Mouse (Mus musculus) telencephalon, adult 2 months (tissue): ENCODE measurements at regions not wholly inside any gene's neighbourhood (a gene's known extent, or its start where the extent isn't known, plus 50 kb on each side); places are given as distances from the start of the nearest gene placed in this dataset.

Source experiments
- DNase-seq: peaks from one replicate; pipeline ENCODE4 v3.0.0-alpha.2; 2011; ENCODE audit warnings: low read depth, low spot score

DNA sequence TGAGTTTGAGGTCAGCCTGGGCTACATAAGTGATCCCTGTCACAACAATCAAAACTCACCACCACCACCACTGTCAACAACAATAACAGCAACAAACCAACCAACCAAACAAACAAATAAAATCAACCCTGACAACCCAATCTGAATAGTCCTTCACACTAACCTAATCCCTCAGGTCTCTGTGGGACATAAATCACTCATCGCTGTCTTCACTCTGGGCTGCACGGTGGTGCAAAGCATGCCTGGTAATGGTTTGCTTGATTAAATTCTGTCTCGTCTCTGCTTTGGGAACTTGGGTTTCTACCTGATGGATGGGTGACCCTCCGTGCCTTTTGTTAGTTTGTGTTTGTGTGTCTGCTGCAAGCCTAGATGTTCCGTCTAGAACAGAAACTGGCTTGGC is 100.6 kb downstream of the Slc17a6 start:
- DNase-seq, result no peak

DNA sequence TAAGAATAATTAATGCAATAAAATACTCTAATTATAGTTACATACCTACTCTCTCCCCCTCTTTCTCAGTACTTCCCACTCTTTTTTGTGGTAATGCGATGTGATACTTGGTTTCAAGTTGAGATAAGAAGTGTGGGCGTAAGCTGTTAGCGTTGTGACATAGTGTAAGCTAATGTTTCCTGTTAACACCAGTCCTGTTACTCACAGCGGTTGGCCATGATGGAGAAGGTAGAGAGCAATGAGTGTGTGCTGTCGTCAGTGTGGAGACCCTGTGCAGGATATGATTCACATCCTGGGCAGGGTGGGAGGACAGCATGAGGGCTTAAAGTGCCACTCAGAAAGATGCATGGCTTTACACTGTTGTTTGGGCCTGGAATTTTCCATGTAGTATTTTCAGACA is 102.1 kb downstream of the Slc17a6 start:
- no peak for DNase-seq

GRCm38 (mm10) chr7:51736285-51736684 is 114.5 kb downstream of the Slc17a6 start:
- no peak for DNase-seq

- DNase-seq, result no peak
These were observed 117.8 kb downstream of the Slc17a6 start for GRCm38 (mm10) chr7:51739590-51739989.

DNA sequence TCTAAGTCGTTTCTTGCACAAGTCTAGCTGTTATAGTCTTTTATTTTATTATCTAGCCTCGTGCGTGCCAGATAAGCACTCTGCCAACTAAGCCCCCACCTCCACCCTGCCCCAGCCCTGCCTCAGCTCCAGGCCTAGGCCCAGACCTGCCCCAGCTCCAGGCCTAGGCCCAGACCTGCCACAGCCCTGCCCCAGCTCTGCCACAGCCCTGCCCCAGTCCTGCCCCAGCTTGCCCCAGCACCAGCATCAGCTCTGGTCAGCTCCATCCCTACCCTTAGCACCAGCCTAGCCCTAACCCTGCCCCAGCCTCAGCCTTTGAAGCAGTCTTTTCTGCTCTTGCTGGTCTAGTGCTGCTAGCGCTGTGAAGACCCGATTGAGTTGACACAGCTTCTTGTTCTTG is 119.1 kb downstream of the Slc17a6 start:
- DNase-seq, result no peak

- no peak for DNase-seq
These were observed 119.1 kb upstream of the Gas2 start for GRCm38 (mm10) chr7:51742720-51743119.

GRCm38 (mm10) chr7:51745598-51745997 is 116.2 kb upstream of the Gas2 start:
- no peak for DNase-seq

GRCm38 (mm10) chr7:51748633-51749303 is 113.0 kb upstream of the Gas2 start:
- DNase-seq, result peak; percentile 47

DNA sequence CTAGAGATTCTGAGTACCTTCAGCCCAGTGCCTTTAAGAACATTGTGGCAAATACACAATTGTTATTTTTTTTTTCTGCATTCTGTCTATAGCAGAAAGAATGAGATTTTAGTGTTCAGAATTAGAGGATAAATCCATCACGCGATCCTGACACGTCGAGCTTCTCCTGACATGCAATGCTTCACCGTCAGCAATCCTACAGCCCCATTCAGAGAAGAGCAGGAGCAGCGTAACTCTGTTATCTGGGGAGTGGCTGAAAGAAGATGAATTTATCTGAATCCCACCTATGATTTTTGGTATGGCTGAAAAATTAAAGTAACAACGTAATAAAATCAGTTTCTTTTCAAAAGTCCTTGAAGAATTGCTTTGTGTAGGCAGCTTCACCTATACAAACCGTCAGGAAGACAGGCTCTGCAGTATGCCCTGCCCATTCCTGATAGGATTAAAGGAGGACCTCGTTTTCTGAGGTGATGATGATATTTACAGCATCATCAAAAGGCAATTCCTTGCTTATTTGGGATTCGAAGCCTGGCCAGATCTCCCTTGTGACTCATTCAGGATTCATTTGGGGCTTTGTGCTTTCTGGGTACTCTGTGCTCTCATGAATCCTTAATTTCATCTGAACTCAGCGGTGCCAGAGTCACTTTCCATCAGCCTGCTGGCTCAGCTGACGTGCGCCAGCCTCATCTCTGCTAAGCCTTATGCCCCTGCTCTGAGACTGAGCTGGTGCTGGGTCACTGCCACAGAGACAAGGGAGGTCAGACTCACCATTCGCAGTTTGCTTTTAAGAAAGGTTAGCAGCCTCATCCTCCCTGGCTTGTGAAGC is 112.3 kb upstream of the Gas2 start:
- DNase-seq, result peak; percentile 26

- DNase-seq, result no peak
These were observed 111.5 kb upstream of the Gas2 start for GRCm38 (mm10) chr7:51750271-51750670.

DNA sequence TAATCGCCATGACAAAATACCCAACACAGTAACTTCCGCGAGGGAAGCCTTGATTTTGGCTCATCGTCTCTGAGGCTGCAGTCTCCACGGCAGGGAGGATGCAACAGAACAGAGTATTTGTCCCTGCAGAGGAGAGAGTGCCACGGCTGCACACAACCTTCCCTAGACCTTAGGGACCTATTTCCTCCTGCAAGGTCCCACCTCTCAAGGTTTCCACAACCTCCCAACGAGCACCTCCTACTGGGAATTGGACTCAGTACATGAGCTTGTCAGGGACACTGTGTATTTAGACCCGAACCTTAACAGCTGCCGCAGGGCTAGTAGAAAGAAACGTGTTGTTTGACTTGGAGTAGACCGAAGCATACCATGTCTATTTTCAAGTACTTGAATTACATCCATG is 108.8 kb upstream of the Gas2 start:
- DNase-seq, result no peak

GRCm38 (mm10) chr7:51754208-51754888 is 107.5 kb upstream of the Gas2 start:
- DNase-seq, result no peak

DNA sequence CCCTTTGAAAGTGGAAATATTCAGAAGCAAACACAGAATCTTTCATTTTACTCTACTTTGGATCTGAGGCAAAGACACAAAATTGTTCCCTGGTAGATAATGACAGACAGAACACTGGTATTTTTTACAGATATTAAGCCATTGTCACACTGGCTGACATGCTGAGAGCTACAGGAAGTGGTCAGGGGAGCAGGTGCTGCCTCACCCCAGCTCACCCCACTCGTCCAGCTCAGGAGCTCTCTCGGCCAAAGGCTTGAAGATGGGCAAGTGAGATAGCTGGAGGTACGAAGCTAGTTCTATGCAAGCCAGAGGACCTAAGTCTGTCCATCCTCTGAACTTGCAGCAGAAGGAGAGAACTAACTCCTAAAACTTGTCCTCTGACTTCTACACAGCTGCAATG is 105.6 kb upstream of the Gas2 start:
- DNase-seq, result no peak

- peak; percentile 33 for DNase-seq
These were observed 102.2 kb upstream of the Gas2 start for GRCm38 (mm10) chr7:51759536-51760153.

- no peak for DNase-seq
These were observed 94.7 kb upstream of the Gas2 start for GRCm38 (mm10) chr7:51767066-51767465.

- no peak for DNase-seq
These were observed 89.6 kb upstream of the Gas2 start for GRCm38 (mm10) chr7:51771895-51772871.

GRCm38 (mm10) chr7:51775968-51776367 is 85.8 kb upstream of the Gas2 start:
- no peak for DNase-seq

- no peak for DNase-seq
These were observed 78.6 kb upstream of the Gas2 start for GRCm38 (mm10) chr7:51783070-51783776.

GRCm38 (mm10) chr7:51783923-51784686 is 77.7 kb upstream of the Gas2 start:
- DNase-seq, result no peak
